Mouse (Mus musculus): Measurements from ENCODE around the gene Proser1. TPM values are rescaled to one million over a fixed set of nuclear protein-coding genes. Genes with fewer than 3 reads are reported as not detected.

Proser1 gene
- polyA plus RNA-seq, 1 experiment = 25.2 TPM

GRCm38 (mm10) chr3:53446801-53447200 is 16.7 kb upstream of the Proser1 start:
- TF ChIP-seq CTCF (IDR thresholded peaks at IDR 0.05; ENCODE audit: insufficient read depth, low read length) = no peak
- TF ChIP-seq POLR2A (IDR thresholded peaks at IDR 0.05; ENCODE audit: borderline replicate concordance, extremely low read depth, low read depth, low read length) = no peak
- no peak for DNase-seq
- Histone ChIP-seq H3K4me3 (replicated peaks; ENCODE audit: extremely low read depth, low read depth, low read length) (no peak overlapping the region), H3K4me1 (ENCODE audit: control insufficient read depth, insufficient read depth, low read length) (no peaks in the 10 kb centered on the region; the same call in 1 of the 2 replicates)
- WGBS = 86% methylated on average over 3 of the region's 3 CpGs

DNA sequence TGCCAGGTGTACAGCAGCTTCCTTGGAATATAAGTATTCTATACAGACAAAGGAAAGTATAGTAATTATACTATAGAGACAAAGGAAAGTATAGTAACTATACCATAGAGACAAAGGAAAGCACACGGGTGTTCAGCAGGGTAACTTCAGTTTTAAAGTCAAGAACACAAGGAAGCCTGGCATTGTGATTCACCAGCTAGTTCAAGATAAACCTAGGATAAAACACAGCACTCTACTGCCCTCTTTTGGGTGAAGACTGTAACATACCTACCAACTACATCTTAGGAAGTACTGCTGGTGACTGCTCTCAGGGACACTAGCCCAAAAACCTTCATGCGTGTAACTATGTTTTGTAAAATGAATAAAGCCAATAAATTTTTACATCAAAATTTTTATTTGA is 15.3 kb upstream of the Proser1 start:
- Histone ChIP-seq H3K4me1 (ENCODE audit: control insufficient read depth, insufficient read depth, low read length) (no peaks in the 10 kb centered on the region; the same call in 1 of the 2 replicates), H3K4me3 (replicated peaks; ENCODE audit: extremely low read depth, low read depth, low read length) (no peak overlapping the region)
- WGBS = 19% methylated on average over 2 of the region's 2 CpGs
- TF ChIP-seq CTCF (IDR thresholded peaks at IDR 0.05; ENCODE audit: insufficient read depth, low read length) (peak; percentile 53; the same call in 1 of the 2 replicates), POLR2A (IDR thresholded peaks at IDR 0.05; ENCODE audit: borderline replicate concordance, extremely low read depth, low read depth, low read length) (no peak)
- no peak for DNase-seq

- Histone ChIP-seq H3K4me1 (ENCODE audit: control insufficient read depth, insufficient read depth, low read length) (no peaks in the 10 kb centered on the region), H3K4me3 (replicated peaks; ENCODE audit: extremely low read depth, low read depth, low read length) (no peak overlapping the region)
- TF ChIP-seq POLR2A (IDR thresholded peaks at IDR 0.05; ENCODE audit: borderline replicate concordance, extremely low read depth, low read depth, low read length) = no peak
- TF ChIP-seq CTCF (IDR thresholded peaks at IDR 0.05; ENCODE audit: insufficient read depth, low read length) = no peak
- 89% methylated on average over 11 of the region's 11 CpGs for WGBS
- no peak for DNase-seq
Measured at GRCm38 (mm10) chr3:53450666-53451065, 12.8 kb upstream of the Proser1 start.

GRCm38 (mm10) chr3:53452351-53452750 is 11.1 kb upstream of the Proser1 start:
- 76% methylated on average over 10 of the region's 10 CpGs for WGBS

DNA sequence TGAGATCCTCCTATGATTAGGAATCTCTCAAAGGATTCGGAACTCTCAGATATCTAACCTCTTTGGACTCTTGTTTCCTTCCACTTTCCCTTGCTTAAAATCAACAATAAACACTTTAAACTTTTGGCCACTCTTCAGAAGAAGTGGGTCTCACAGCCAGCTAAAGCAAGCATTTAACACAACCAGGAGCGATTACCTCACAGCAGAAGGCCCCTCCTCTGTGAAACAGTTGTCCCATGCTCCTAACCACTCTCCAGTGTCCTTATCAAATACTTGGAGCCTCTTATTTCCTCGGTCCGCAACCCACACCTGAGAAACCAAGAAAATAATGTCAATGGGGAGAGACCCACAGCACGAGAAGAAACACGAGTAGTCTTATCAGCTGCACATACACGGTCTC is 10.1 kb upstream of the Proser1 start:
- H3K4me3 ChIP-seq (replicated peaks; ENCODE audit: extremely low read depth, low read depth, low read length) = no peak overlapping the region
- 72% methylated on average over 7 of the region's 7 CpGs for WGBS
- TF ChIP-seq POLR2A (IDR thresholded peaks at IDR 0.05; ENCODE audit: borderline replicate concordance, extremely low read depth, low read depth, low read length) (no peak), CTCF (IDR thresholded peaks at IDR 0.05; ENCODE audit: insufficient read depth, low read length) (no peak)
- H3K4me1 ChIP-seq (ENCODE audit: control insufficient read depth, insufficient read depth, low read length) = no peaks in the 10 kb centered on the region
- no peak for DNase-seq

More at GRCm38 (mm10) chr3:53452351-53452750, 11.1 kb upstream of the Proser1 start:
- H3K4me3 ChIP-seq (replicated peaks; ENCODE audit: extremely low read depth, low read depth, low read length) = no peak overlapping the region
- TF ChIP-seq POLR2A (IDR thresholded peaks at IDR 0.05; ENCODE audit: borderline replicate concordance, extremely low read depth, low read depth, low read length) (no peak), CTCF (IDR thresholded peaks at IDR 0.05; ENCODE audit: insufficient read depth, low read length) (no peak)
- no peaks in the 10 kb centered on the region for H3K4me1 ChIP-seq (ENCODE audit: control insufficient read depth, insufficient read depth, low read length)
- DNase-seq = peak; percentile 30

DNA sequence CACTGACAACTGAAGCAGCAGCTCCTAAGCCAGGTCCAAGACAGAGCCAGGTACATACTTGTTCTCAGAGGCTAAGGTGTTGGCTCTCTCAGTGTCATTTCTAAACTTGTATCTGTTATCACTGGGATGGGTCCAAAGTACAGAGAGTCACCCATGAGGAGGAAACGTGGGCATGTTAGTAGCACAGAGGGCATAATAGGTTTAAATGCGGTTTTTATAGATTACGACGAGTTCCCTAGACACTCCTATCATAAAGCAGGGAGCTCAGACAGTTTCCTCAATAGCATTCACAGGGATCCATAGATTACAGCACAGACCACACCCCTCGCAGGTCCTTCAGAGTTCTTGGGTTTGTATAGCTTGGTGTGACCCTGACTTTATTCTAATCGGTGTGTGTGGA is 9.5 kb upstream of the Proser1 start:
- DNase-seq = no peak
- H3K4me3 ChIP-seq (replicated peaks; ENCODE audit: extremely low read depth, low read depth, low read length) = no peak overlapping the region
- no peaks in the 10 kb centered on the region for H3K4me1 ChIP-seq (ENCODE audit: control insufficient read depth, insufficient read depth, low read length)
- TF ChIP-seq POLR2A (IDR thresholded peaks at IDR 0.05; ENCODE audit: borderline replicate concordance, extremely low read depth, low read depth, low read length) (no peak), CTCF (IDR thresholded peaks at IDR 0.05; ENCODE audit: insufficient read depth, low read length) (no peak)
- 88% methylated on average over 6 of the region's 6 CpGs for WGBS

GRCm38 (mm10) chr3:53454561-53454960 is 8.9 kb upstream of the Proser1 start:
- H3K4me3 ChIP-seq (replicated peaks; ENCODE audit: extremely low read depth, low read depth, low read length) = no peak overlapping the region
- no peak for TF ChIP-seq CTCF (IDR thresholded peaks at IDR 0.05; ENCODE audit: insufficient read depth, low read length)
- no peak for TF ChIP-seq POLR2A (IDR thresholded peaks at IDR 0.05; ENCODE audit: borderline replicate concordance, extremely low read depth, low read depth, low read length)
- H3K4me1 ChIP-seq (ENCODE audit: control insufficient read depth, insufficient read depth, low read length) = no peaks in the 10 kb centered on the region
- WGBS = 89% methylated on average over 6 of the region's 6 CpGs
- no peak for DNase-seq

GRCm38 (mm10) chr3:53454984-53455383 is 8.5 kb upstream of the Proser1 start:
- TF ChIP-seq POLR2A (IDR thresholded peaks at IDR 0.05; ENCODE audit: borderline replicate concordance, extremely low read depth, low read depth, low read length) = no peak
- no peak for TF ChIP-seq CTCF (IDR thresholded peaks at IDR 0.05; ENCODE audit: insufficient read depth, low read length)
- Histone ChIP-seq H3K4me3 (replicated peaks; ENCODE audit: extremely low read depth, low read depth, low read length) (no peak overlapping the region), H3K4me1 (ENCODE audit: control insufficient read depth, insufficient read depth, low read length) (no peaks in the 10 kb centered on the region; the same call in 1 of the 2 replicates)
- DNase-seq = no peak
- 70% methylated on average over 7 of the region's 7 CpGs for WGBS

- Histone ChIP-seq H3K4me3 (replicated peaks; ENCODE audit: extremely low read depth, low read depth, low read length) (no peak overlapping the region), H3K4me1 (ENCODE audit: control insufficient read depth, insufficient read depth, low read length) (no peaks in the 10 kb centered on the region; the same call in none of the 2 replicates)
- TF ChIP-seq CTCF (IDR thresholded peaks at IDR 0.05; ENCODE audit: insufficient read depth, low read length) (no peak), POLR2A (IDR thresholded peaks at IDR 0.05; ENCODE audit: borderline replicate concordance, extremely low read depth, low read depth, low read length) (no peak)
- WGBS = 81% methylated on average over 5 of the region's 5 CpGs
- no peak for DNase-seq
Measured at GRCm38 (mm10) chr3:53457750-53458149, 5.7 kb upstream of the Proser1 start.

GRCm38 (mm10) chr3:53460106-53460505 is 3.4 kb upstream of the Proser1 start:
- H3K4me3 ChIP-seq (replicated peaks; ENCODE audit: extremely low read depth, low read depth, low read length) = no peak overlapping the region
- no peak for TF ChIP-seq CTCF (IDR thresholded peaks at IDR 0.05; ENCODE audit: insufficient read depth, low read length)
- WGBS = 37% methylated on average over 9 of the region's 9 CpGs
- H3K4me1 ChIP-seq (ENCODE audit: control insufficient read depth, insufficient read depth, low read length) = peaks cover 2% of the 10 kb centered on the region
- no peak for DNase-seq
